ENCODE assay signal across 13 mouse cellular contexts in the genomic region with DNA sequence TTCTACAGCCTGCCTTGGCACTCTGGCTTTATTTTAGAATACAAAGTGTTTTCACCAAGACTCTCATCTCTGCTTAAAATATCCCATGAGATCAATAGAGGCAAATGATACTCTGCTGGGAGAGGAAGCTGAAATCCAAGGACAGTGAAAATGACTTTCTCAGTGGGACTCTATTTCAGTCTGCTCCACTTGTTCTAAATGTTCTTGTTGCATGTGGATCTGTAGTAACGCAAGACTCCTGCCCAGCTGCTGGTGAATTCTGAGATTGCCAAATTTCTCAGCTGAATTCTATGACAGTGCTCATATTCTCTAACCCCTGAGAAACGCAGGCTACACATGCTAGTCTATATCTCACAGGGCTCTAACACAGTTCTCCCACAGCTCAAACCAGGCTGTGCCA.
"Had no signal": no experiment of that assay in that cellular context is flagged by ENCODE, and none has a peak within 500 bp of the region (broad histone marks: within the 10 kb centered on the region; RNA-seq: fewer than 3 reads in every experiment).

No protein-coding gene starts in this region.

- DNase-seq: kidney, adult 2 months; kidney, postnatal 14 days; layer of hippocampus, postnatal 36 days; left cerebral cortex, postnatal 4 days; lung, adult 2 months; lung, postnatal 36 days; spleen, adult 18-20 months; thymus, postnatal 4 days had no signal

- H3K27ac ChIP-seq: kidney, embryonic 15.5 days; limb, embryonic 13.5 days; liver, embryonic 15.5 days; midbrain, embryonic 13.5 days had no signal

- H3K4me1 ChIP-seq: kidney, embryonic 15.5 days; limb, embryonic 13.5 days; liver, embryonic 15.5 days; midbrain, embryonic 13.5 days had no signal

- H3K27me3 ChIP-seq: kidney, embryonic 15.5 days; limb, embryonic 13.5 days; liver, embryonic 15.5 days; midbrain, embryonic 13.5 days had no signal

- H3K9me3 ChIP-seq: kidney, embryonic 15.5 days; limb, embryonic 13.5 days; liver, embryonic 15.5 days; midbrain, embryonic 13.5 days had no signal

- ATAC-seq: lung, postnatal 0 days; midbrain, embryonic 13.5 days had no signal

- H3K4me3 ChIP-seq: kidney, embryonic 15.5 days; limb, embryonic 13.5 days; liver, embryonic 15.5 days; midbrain, embryonic 13.5 days had no signal

- H3K4me2 ChIP-seq: kidney, embryonic 15.5 days; limb, embryonic 13.5 days; liver, embryonic 15.5 days; midbrain, embryonic 13.5 days had no signal

- H3K9ac ChIP-seq: kidney, embryonic 15.5 days; limb, embryonic 13.5 days; liver, embryonic 15.5 days; midbrain, embryonic 13.5 days had no signal
